ENCODE assay signal across 7 mouse cellular contexts in the genomic region with DNA sequence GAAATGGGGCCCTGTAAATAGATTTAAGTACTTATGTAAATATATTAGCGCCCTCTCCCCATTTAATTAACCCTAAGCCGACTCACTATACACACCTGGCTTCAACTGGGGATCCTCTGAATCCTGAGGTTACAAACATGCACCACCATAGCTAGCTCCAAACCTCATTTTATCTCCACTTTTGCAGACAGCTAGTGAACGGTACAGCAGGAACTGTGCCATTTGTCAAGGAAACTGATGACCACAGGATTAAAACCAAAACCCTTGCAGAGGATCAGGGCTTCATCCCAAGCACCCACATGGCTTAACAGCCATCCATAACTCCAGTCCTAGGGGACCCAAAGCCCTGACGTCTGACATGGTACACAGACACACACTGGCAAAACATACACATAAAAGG. TPM values are rescaled to one million over a fixed set of nuclear protein-coding genes. Genes with fewer than 3 reads are reported as not detected.
DNase-seq lines count a peak whose midpoint lies in the region; ATAC-seq lines count a peak whose summit lies in the region.

No protein-coding gene starts in this region.

- H3K4me2 ChIP-seq in lung, embryonic 15.5 days, result peak overlapping the region; percentile 96
- peak overlapping the region; percentile 76 for H3K4me2 ChIP-seq in forebrain, embryonic 11.5 days (ENCODE audit: low read depth, low read length, severe bottlenecking)
- H3K4me2 ChIP-seq in limb, embryonic 13.5 days (replicated peaks), result peak overlapping the region; percentile 78
- H3K4me2 ChIP-seq in stomach, embryonic 15.5 days, result peak overlapping the region; percentile 97

- H3K9ac ChIP-seq in lung, embryonic 15.5 days, result peak overlapping the region; percentile 71
- H3K9ac ChIP-seq in forebrain, embryonic 11.5 days (ENCODE audit: low read length), result peak overlapping the region; percentile 55
- H3K9ac ChIP-seq in limb, embryonic 13.5 days, result peak overlapping the region; percentile 76
- no peak overlapping the region for H3K9ac ChIP-seq in stomach, embryonic 15.5 days

- H3K27ac ChIP-seq in lung, embryonic 15.5 days, result peak overlapping the region; percentile 91; the same call in 1 of the 2 replicates
- no peak overlapping the region for H3K27ac ChIP-seq in forebrain, embryonic 11.5 days (ENCODE audit: low read depth, low read length)
- H3K27ac ChIP-seq in limb, embryonic 13.5 days, result peak overlapping the region; percentile 84; the same call in 1 of the 2 replicates
- peak overlapping the region; percentile 93 for H3K27ac ChIP-seq in stomach, embryonic 15.5 days

- H3K4me1 ChIP-seq in lung, embryonic 15.5 days, result peaks cover 20% of the 10 kb centered on the region
- peaks cover 2% of the 10 kb centered on the region; the same call in 1 of the 2 replicates for H3K4me1 ChIP-seq in forebrain, embryonic 11.5 days (replicated peaks; ENCODE audit: control insufficient read depth, insufficient read depth, low read length)
- peaks cover 26% of the 10 kb centered on the region for H3K4me1 ChIP-seq in limb, embryonic 13.5 days
- H3K4me1 ChIP-seq in stomach, embryonic 15.5 days, result peaks cover 25% of the 10 kb centered on the region

- peaks cover 22% of the 10 kb centered on the region for H3K36me3 ChIP-seq in lung, embryonic 15.5 days
- H3K36me3 ChIP-seq in forebrain, embryonic 11.5 days (ENCODE audit: control insufficient read depth, insufficient read depth, low read length), result no peaks in the 10 kb centered on the region; the same call in 1 of the 2 replicates
- peaks cover 39% of the 10 kb centered on the region for H3K36me3 ChIP-seq in limb, embryonic 13.5 days
- H3K36me3 ChIP-seq in stomach, embryonic 15.5 days, result peaks cover 5% of the 10 kb centered on the region; the same call in 1 of the 2 replicates

- DNase-seq in lung, postnatal 14 days, result no peak
- DNase-seq in forebrain, embryonic 11.5 days (ENCODE audit: low spot score), result no peak
- no peak for DNase-seq in adrenal gland, adult 2 months
- no peak for DNase-seq in layer of hippocampus, adult 11-12 months (ENCODE audit: low spot score)

- ATAC-seq in lung, embryonic 15.5 days (ENCODE audit: borderline replicate concordance, extremely low read depth, low FRiP score, low TSS enrichment), result no peak
- ATAC-seq in forebrain, embryonic 11.5 days (replicated peaks; ENCODE audit: low FRiP score), result no peak
- no peak for ATAC-seq in limb, embryonic 13.5 days (ENCODE audit: low FRiP score, low read depth)
- ATAC-seq in stomach, embryonic 15.5 days (ENCODE audit: insufficient read depth, low FRiP score, low read depth), result no peak

- H3K4me3 ChIP-seq in lung, embryonic 15.5 days, result peak overlapping the region; percentile 53
- peak overlapping the region; percentile 49 for H3K4me3 ChIP-seq in forebrain, embryonic 11.5 days (ENCODE audit: low read depth, low read length)
- H3K4me3 ChIP-seq in limb, embryonic 13.5 days, result peak overlapping the region; percentile 58
- peak overlapping the region; percentile 56 for H3K4me3 ChIP-seq in stomach, embryonic 15.5 days (replicated peaks)

- H3K9me3 ChIP-seq in lung, embryonic 15.5 days, result no peaks in the 10 kb centered on the region
- no peaks in the 10 kb centered on the region for H3K9me3 ChIP-seq in forebrain, embryonic 11.5 days (ENCODE audit: control insufficient read depth, low read length)
- H3K9me3 ChIP-seq in limb, embryonic 13.5 days, result no peaks in the 10 kb centered on the region
- no peaks in the 10 kb centered on the region for H3K9me3 ChIP-seq in stomach, embryonic 15.5 days

- 14% methylated on average over 4 of the region's 4 CpGs for WGBS in lung, embryonic 15.5 days
- 37% methylated on average over 4 of the region's 4 CpGs for WGBS in forebrain, embryonic 11.5 days
- 11% methylated on average over 4 of the region's 4 CpGs for WGBS in limb, embryonic 13.5 days
- 14% methylated on average over 4 of the region's 4 CpGs for WGBS in stomach, embryonic 15.5 days

- H3K27me3 ChIP-seq in lung, embryonic 15.5 days, result no peaks in the 10 kb centered on the region
- no peaks in the 10 kb centered on the region for H3K27me3 ChIP-seq in forebrain, embryonic 11.5 days (ENCODE audit: control insufficient read depth, insufficient read depth, low read length)
- H3K27me3 ChIP-seq in limb, embryonic 13.5 days, result no peaks in the 10 kb centered on the region
- H3K27me3 ChIP-seq in stomach, embryonic 15.5 days (replicated peaks), result no peaks in the 10 kb centered on the region

RNA-seq across cellular contexts. Expression of gene Dctpp1, which starts 5.5 kb away (rescaled TPM):
- 161 and 190 TPM in 2 replicates for polyA plus RNA-seq in lung, embryonic 15.5 days (2015; fragmentation: Nextera tagmentation; extraction: Ambion mirVana)
- 265 and 279 TPM in 2 replicates for polyA plus RNA-seq in forebrain, embryonic 11.5 days (2014; fragmentation: Nextera tagmentation; extraction: Ambion mirVana)
- polyA plus RNA-seq in limb, embryonic 13.5 days (2015; fragmentation: Nextera tagmentation; extraction: Ambion mirVana), result 172 and 176 TPM in 2 replicates
- polyA plus RNA-seq in stomach, embryonic 15.5 days (2015; fragmentation: Nextera tagmentation; extraction: Ambion mirVana), result 164 and 181 TPM in 2 replicates
- 10 to 100 TPM; 34.7 to 37.6 TPM for total RNA-seq in adrenal gland, adult 2 months (2021)
- 45.1 and 57.1 TPM in 2 replicates for polyA plus RNA-seq in adrenal gland, adult 2 months (2012; rRNA removed)

RNA-seq across cellular contexts. Expression of gene Zfp771, which starts 10.9 kb away (rescaled TPM):
- polyA plus RNA-seq in lung, embryonic 15.5 days (2015; fragmentation: Nextera tagmentation; extraction: Ambion mirVana), result 61.9 and 63.0 TPM in 2 replicates
- 53.8 and 62.5 TPM in 2 replicates for polyA plus RNA-seq in forebrain, embryonic 11.5 days (2014; fragmentation: Nextera tagmentation; extraction: Ambion mirVana)
- 75.1 and 82.7 TPM in 2 replicates for polyA plus RNA-seq in limb, embryonic 13.5 days (2015; fragmentation: Nextera tagmentation; extraction: Ambion mirVana)
- 57.9 and 63.1 TPM in 2 replicates for polyA plus RNA-seq in stomach, embryonic 15.5 days (2015; fragmentation: Nextera tagmentation; extraction: Ambion mirVana)
- 10 to 100 TPM; 27.1 to 32.4 TPM for total RNA-seq in adrenal gland, adult 2 months (2021)
- 295 and 338 TPM in 2 replicates for polyA plus RNA-seq in adrenal gland, adult 2 months (2012; rRNA removed)

RNA-seq across cellular contexts. Expression of gene Sephs2, which starts 18.8 kb away (rescaled TPM):
- polyA plus RNA-seq in lung, embryonic 15.5 days (2015; fragmentation: Nextera tagmentation; extraction: Ambion mirVana), result 66.9 and 69.3 TPM in 2 replicates
- 86.2 and 87.0 TPM in 2 replicates for polyA plus RNA-seq in forebrain, embryonic 11.5 days (2014; fragmentation: Nextera tagmentation; extraction: Ambion mirVana)
- 69.4 and 72.8 TPM in 2 replicates for polyA plus RNA-seq in limb, embryonic 13.5 days (2015; fragmentation: Nextera tagmentation; extraction: Ambion mirVana)
- polyA plus RNA-seq in stomach, embryonic 15.5 days (2015; fragmentation: Nextera tagmentation; extraction: Ambion mirVana), result 139 and 163 TPM in 2 replicates
- 100 to 1,000 TPM in 1 of 2 experiments, 10 to 100 TPM in 1; 90.0 to 118 TPM for total RNA-seq in adrenal gland, adult 2 months (2021)
- 41.8 and 46.5 TPM in 2 replicates for polyA plus RNA-seq in adrenal gland, adult 2 months (2012; rRNA removed)

RNA-seq across cellular contexts. Expression of gene Sept1, which starts 22.1 kb away (rescaled TPM):
- polyA plus RNA-seq in lung, embryonic 15.5 days (2015; fragmentation: Nextera tagmentation; extraction: Ambion mirVana), result 21.7 and 28.9 TPM in 2 replicates
- polyA plus RNA-seq in forebrain, embryonic 11.5 days (2014; fragmentation: Nextera tagmentation; extraction: Ambion mirVana), result 32.8 and 36.6 TPM in 2 replicates
- polyA plus RNA-seq in limb, embryonic 13.5 days (2015; fragmentation: Nextera tagmentation; extraction: Ambion mirVana), result 23.5 and 27.9 TPM in 2 replicates
- 17.7 and 19.2 TPM in 2 replicates for polyA plus RNA-seq in stomach, embryonic 15.5 days (2015; fragmentation: Nextera tagmentation; extraction: Ambion mirVana)
- total RNA-seq in adrenal gland, adult 2 months (2021), result 10 to 100 TPM in 1 of 2 experiments, 1 to 10 TPM in 1; 7.1 to 11.4 TPM
- 8.6 and 10.9 TPM in 2 replicates for polyA plus RNA-seq in adrenal gland, adult 2 months (2012; rRNA removed)

RNA-seq across cellular contexts. Expression of gene Zfp553, which starts 22.1 kb away (rescaled TPM):
- polyA plus RNA-seq in lung, embryonic 15.5 days (2015; fragmentation: Nextera tagmentation; extraction: Ambion mirVana), result 36.8 and 37.4 TPM in 2 replicates
- 41.8 and 43.3 TPM in 2 replicates for polyA plus RNA-seq in forebrain, embryonic 11.5 days (2014; fragmentation: Nextera tagmentation; extraction: Ambion mirVana)
- polyA plus RNA-seq in limb, embryonic 13.5 days (2015; fragmentation: Nextera tagmentation; extraction: Ambion mirVana), result 51.8 and 52.1 TPM in 2 replicates
- 33.9 and 34.8 TPM in 2 replicates for polyA plus RNA-seq in stomach, embryonic 15.5 days (2015; fragmentation: Nextera tagmentation; extraction: Ambion mirVana)
- 10 to 100 TPM; 11.7 to 12.7 TPM for total RNA-seq in adrenal gland, adult 2 months (2021)
- 18.3 and 20.5 TPM in 2 replicates for polyA plus RNA-seq in adrenal gland, adult 2 months (2012; rRNA removed)
